Mouse (Mus musculus): ENCODE data around the gene Ltk. TPM values are rescaled to one million over a fixed set of nuclear protein-coding genes. Genes with fewer than 3 reads are reported as not detected.
"Not testable (repeated sequence)": the region's sequence is repeated elsewhere in the genome, so short reads cannot be mapped to it uniquely, and the experiment has no call there.

The Ltk gene
- polyA plus RNA-seq, 1 experiment from 2014 or later = 0.14 TPM

GRCm38 (mm10) chr2:119730735-119731134 is 29.5 kb downstream of the Ltk start:
- H3K27me3 ChIP-seq = no peaks in the 10 kb centered on the region
- no peak overlapping the region for H3K4me3 ChIP-seq
- no peak for ATAC-seq
- no peaks in the 10 kb centered on the region for H3K4me1 ChIP-seq
- H3K4me2 ChIP-seq = no peak overlapping the region
- no peak overlapping the region for H3K27ac ChIP-seq
- 91% methylated on average over 4 of the region's 4 CpGs for WGBS
- H3K36me3 ChIP-seq (ENCODE audit: poor library complexity, severe bottlenecking) = peaks cover 98% of the 10 kb centered on the region
- no peak overlapping the region for H3K9ac ChIP-seq
- H3K9me3 ChIP-seq (replicated peaks) = no peaks in the 10 kb centered on the region

- H3K4me3 ChIP-seq = no peak overlapping the region
These were observed 32.3 kb downstream of the Ltk start for GRCm38 (mm10) chr2:119727762-119728416.

GRCm38 (mm10) chr2:119721070-119721469 is 39.2 kb downstream of the Ltk start:
- Histone ChIP-seq H3K4me3 (no peak overlapping the region), H3K4me2 (no peak overlapping the region), H3K9me3 (replicated peaks) (no peaks in the 10 kb centered on the region), H3K4me1 (no peaks in the 10 kb centered on the region), H3K27ac (no peak overlapping the region), H3K27me3 (no peaks in the 10 kb centered on the region), H3K36me3 (ENCODE audit: poor library complexity, severe bottlenecking) (peaks cover 92% of the 10 kb centered on the region), H3K9ac (no peak overlapping the region)
- ATAC-seq = no peak
- WGBS = 97% methylated on average over 8 of the region's 8 CpGs

More at GRCm38 (mm10) chr2:119727762-119728416, 32.3 kb downstream of the Ltk start:
- WGBS = 93% methylated on average over 3 of the region's 3 CpGs
- no peaks in the 10 kb centered on the region for H3K9me3 ChIP-seq (replicated peaks)
- no peak overlapping the region for H3K27ac ChIP-seq
- H3K4me2 ChIP-seq = no peak overlapping the region
- no peak overlapping the region for H3K9ac ChIP-seq
- peaks cover 96% of the 10 kb centered on the region for H3K36me3 ChIP-seq (ENCODE audit: poor library complexity, severe bottlenecking)
- no peaks in the 10 kb centered on the region for H3K4me1 ChIP-seq
- H3K27me3 ChIP-seq = no peaks in the 10 kb centered on the region
- no peak for ATAC-seq

- not testable (repeated sequence) for H3K4me1 ChIP-seq; H3K4me2 ChIP-seq; H3K27me3 ChIP-seq; H3K27ac ChIP-seq; H3K9ac ChIP-seq; ATAC-seq; H3K4me3 ChIP-seq; H3K9me3 ChIP-seq (replicated peaks)
- 95% methylated on average over 2 of the region's 2 CpGs for WGBS
- H3K36me3 ChIP-seq (ENCODE audit: poor library complexity, severe bottlenecking) = peaks cover 84% of the 10 kb centered on the region
These were observed 44.4 kb downstream of the Ltk start for GRCm38 (mm10) chr2:119715868-119716267.

- WGBS = 87% methylated on average over 3 of the region's 3 CpGs
- H3K27me3 ChIP-seq = no peaks in the 10 kb centered on the region
- H3K36me3 ChIP-seq (ENCODE audit: poor library complexity, severe bottlenecking) = peaks cover 75% of the 10 kb centered on the region
- H3K4me1 ChIP-seq = no peaks in the 10 kb centered on the region
- H3K4me2 ChIP-seq = no peak overlapping the region
- ATAC-seq = no peak
- no peaks in the 10 kb centered on the region for H3K9me3 ChIP-seq (replicated peaks)
- H3K27ac ChIP-seq = no peak overlapping the region
- no peak overlapping the region for H3K4me3 ChIP-seq
- no peak overlapping the region for H3K9ac ChIP-seq
These were observed 50.2 kb downstream of the Ltk start for GRCm38 (mm10) chr2:119710011-119710410.

- no peak for ATAC-seq
- H3K9me3 ChIP-seq (replicated peaks) = no peaks in the 10 kb centered on the region
- H3K4me1 ChIP-seq = no peaks in the 10 kb centered on the region
- WGBS = 92% methylated on average over 3 of the region's 3 CpGs
- no peak overlapping the region for H3K27ac ChIP-seq
- H3K4me2 ChIP-seq = no peak overlapping the region
- H3K27me3 ChIP-seq = no peaks in the 10 kb centered on the region
- H3K9ac ChIP-seq = no peak overlapping the region
- H3K4me3 ChIP-seq = no peak overlapping the region
- peaks cover 76% of the 10 kb centered on the region for H3K36me3 ChIP-seq (ENCODE audit: poor library complexity, severe bottlenecking)
These were observed 52.6 kb downstream of the Ltk start for GRCm38 (mm10) chr2:119707676-119708075.

- WGBS = 97% methylated on average over 2 of the region's 2 CpGs
- H3K9ac ChIP-seq = no peak overlapping the region
- no peaks in the 10 kb centered on the region for H3K4me1 ChIP-seq
- peaks cover 59% of the 10 kb centered on the region for H3K36me3 ChIP-seq (ENCODE audit: poor library complexity, severe bottlenecking)
- H3K27me3 ChIP-seq = no peaks in the 10 kb centered on the region
- no peaks in the 10 kb centered on the region for H3K9me3 ChIP-seq (replicated peaks)
- no peak for ATAC-seq
- no peak overlapping the region for H3K4me3 ChIP-seq
- H3K27ac ChIP-seq = no peak overlapping the region
- no peak overlapping the region for H3K4me2 ChIP-seq
These were observed 57.1 kb downstream of the Ltk start for GRCm38 (mm10) chr2:119703171-119703570.

Other genes with a start within 250 kb of the Ltk start
- 0.34 and 0.59 TPM in 2 replicates for gene Exd1, start 212.8 kb downstream of the Ltk start, polyA plus RNA-seq (2015; fragmentation: Nextera tagmentation; extraction: Ambion mirVana)
- gene Chp1, start 212.7 kb downstream of the Ltk start, polyA plus RNA-seq (2015; fragmentation: Nextera tagmentation; extraction: Ambion mirVana) = 65.7 and 69.6 TPM in 2 replicates
- gene Nusap1, start 142.1 kb downstream of the Ltk start, polyA plus RNA-seq (2015; fragmentation: Nextera tagmentation; extraction: Ambion mirVana) = 80.5 and 82.5 TPM in 2 replicates
- gene Oip5, start 142.0 kb downstream of the Ltk start, polyA plus RNA-seq (2015; fragmentation: Nextera tagmentation; extraction: Ambion mirVana) = 26.3 and 27.6 TPM in 2 replicates
- gene Ndufaf1, start 97.6 kb downstream of the Ltk start, polyA plus RNA-seq (2015; fragmentation: Nextera tagmentation; extraction: Ambion mirVana) = 38.3 and 43.2 TPM in 2 replicates
- gene Rtf1, start 85.4 kb downstream of the Ltk start, polyA plus RNA-seq (2015; fragmentation: Nextera tagmentation; extraction: Ambion mirVana) = 63.4 and 81.4 TPM in 2 replicates
- 0.62 and 0.65 TPM in 2 replicates for gene Itpka, start 18.1 kb downstream of the Ltk start, polyA plus RNA-seq (2015; fragmentation: Nextera tagmentation; extraction: Ambion mirVana)
- 22.7 and 27.5 TPM in 2 replicates for gene Rpap1, start 27.1 kb upstream of the Ltk start, polyA plus RNA-seq (2015; fragmentation: Nextera tagmentation; extraction: Ambion mirVana)
- 17.1 and 18.7 TPM in 2 replicates for gene Tyro3, start 37.3 kb upstream of the Ltk start, polyA plus RNA-seq (2015; fragmentation: Nextera tagmentation; extraction: Ambion mirVana)
- gene Mga, start 136.8 kb upstream of the Ltk start, polyA plus RNA-seq (2015; fragmentation: Nextera tagmentation; extraction: Ambion mirVana) = 28.5 and 28.8 TPM in 2 replicates
- gene Mapkbp1, start 212.3 kb upstream of the Ltk start, polyA plus RNA-seq (2015; fragmentation: Nextera tagmentation; extraction: Ambion mirVana) = 4.0 and 4.3 TPM in 2 replicates

Measured in forebrain, embryonic 13.5 days (tissue).